Mouse (Mus musculus): Measurements from ENCODE around the gene Col25a1. TPM values are rescaled to one million over a fixed set of nuclear protein-coding genes. Genes with fewer than 3 reads are reported as not detected.

Col25a1 gene
- polyA plus RNA-seq, 1 experiment from 2014 or later, result 0.59 TPM

GRCm38 (mm10) chr3:130180181-130180940 is 49.1 kb downstream of the Col25a1 start:
- 0 out of 2 replicates have a peak overlapping the region, but pooled peaks have one; percentile 41 for H3K9ac ChIP-seq (ENCODE audit: low read depth, low read length)
- peaks cover 4% of the 10 kb centered on the region; the same call in 1 of the 2 replicates for H3K27me3 ChIP-seq (replicated peaks; ENCODE audit: control insufficient read depth, insufficient read depth, low read length)
- peak overlapping the region; percentile 57 for H3K4me3 ChIP-seq (ENCODE audit: low read depth, low read length)
- no peak overlapping the region for H3K27ac ChIP-seq (ENCODE audit: low read depth, low read length)
- peak overlapping the region; percentile 98 for H3K4me2 ChIP-seq (replicated peaks; ENCODE audit: low read depth)
- H3K4me1 ChIP-seq (replicated peaks; ENCODE audit: control insufficient read depth, insufficient read depth, low read length), result no peaks in the 10 kb centered on the region
- TF ChIP-seq CTCF (IDR thresholded peaks at IDR 0.05; ENCODE audit: low read depth), result peak; percentile 30
- under 1% methylated on average over 40 of the region's 40 CpGs for WGBS
- no peaks in the 10 kb centered on the region for H3K36me3 ChIP-seq (ENCODE audit: control insufficient read depth, insufficient read depth)
- H3K9me3 ChIP-seq (ENCODE audit: control insufficient read depth), result no peaks in the 10 kb centered on the region
- peak; percentile 70 for ATAC-seq

GRCm38 (mm10) chr3:130180964-130181590 is 49.8 kb downstream of the Col25a1 start:
- ATAC-seq, result peak; percentile 22; the same call in 1 of the 2 replicates
- peaks cover 4% of the 10 kb centered on the region; the same call in 1 of the 2 replicates for H3K27me3 ChIP-seq (replicated peaks; ENCODE audit: control insufficient read depth, insufficient read depth, low read length)
- no peaks in the 10 kb centered on the region for H3K4me1 ChIP-seq (replicated peaks; ENCODE audit: control insufficient read depth, insufficient read depth, low read length)
- H3K4me2 ChIP-seq (replicated peaks; ENCODE audit: low read depth), result peak overlapping the region; percentile 98
- H3K27ac ChIP-seq (ENCODE audit: low read depth, low read length), result no peak overlapping the region
- H3K4me3 ChIP-seq (ENCODE audit: low read depth, low read length), result peak overlapping the region; percentile 57
- no peaks in the 10 kb centered on the region for H3K36me3 ChIP-seq (ENCODE audit: control insufficient read depth, insufficient read depth)
- 1% methylated on average over 40 of the region's 40 CpGs for WGBS
- H3K9me3 ChIP-seq (ENCODE audit: control insufficient read depth), result no peaks in the 10 kb centered on the region
- H3K9ac ChIP-seq (ENCODE audit: low read depth, low read length), result 0 out of 2 replicates have a peak overlapping the region, but pooled peaks have one; percentile 41
- no peak for TF ChIP-seq CTCF (IDR thresholded peaks at IDR 0.05; ENCODE audit: low read depth)

- H3K9me3 ChIP-seq (ENCODE audit: control insufficient read depth), result no peaks in the 10 kb centered on the region
- no peaks in the 10 kb centered on the region for H3K36me3 ChIP-seq (ENCODE audit: control insufficient read depth, insufficient read depth)
- H3K4me1 ChIP-seq (replicated peaks; ENCODE audit: control insufficient read depth, insufficient read depth, low read length), result no peaks in the 10 kb centered on the region
- WGBS, result 16% methylated on average over 8 of the region's 8 CpGs
- H3K27ac ChIP-seq (ENCODE audit: low read depth, low read length), result no peak overlapping the region
- H3K4me2 ChIP-seq (replicated peaks; ENCODE audit: low read depth), result peak overlapping the region; percentile 98
- no peak for TF ChIP-seq CTCF (IDR thresholded peaks at IDR 0.05; ENCODE audit: low read depth)
- peaks cover 4% of the 10 kb centered on the region; the same call in 1 of the 2 replicates for H3K27me3 ChIP-seq (replicated peaks; ENCODE audit: control insufficient read depth, insufficient read depth, low read length)
- no peak overlapping the region for H3K4me3 ChIP-seq (ENCODE audit: low read depth, low read length)
- no peak overlapping the region for H3K9ac ChIP-seq (ENCODE audit: low read depth, low read length)
- ATAC-seq, result no peak; the same call in 1 of the 2 replicates
Observed at GRCm38 (mm10) chr3:130181591-130181980, 50.3 kb downstream of the Col25a1 start.

GRCm38 (mm10) chr3:130182450-130182849 is 51.1 kb downstream of the Col25a1 start:
- Histone ChIP-seq H3K4me2 (replicated peaks; ENCODE audit: low read depth) (no peak overlapping the region), H3K4me3 (ENCODE audit: low read depth, low read length) (no peak overlapping the region), H3K27ac (ENCODE audit: low read depth, low read length) (no peak overlapping the region), H3K36me3 (ENCODE audit: control insufficient read depth, insufficient read depth) (no peaks in the 10 kb centered on the region), H3K27me3 (replicated peaks; ENCODE audit: control insufficient read depth, insufficient read depth, low read length) (peaks cover 4% of the 10 kb centered on the region; the same call in 1 of the 2 replicates), H3K4me1 (replicated peaks; ENCODE audit: control insufficient read depth, insufficient read depth, low read length) (no peaks in the 10 kb centered on the region), H3K9ac (ENCODE audit: low read depth, low read length) (no peak overlapping the region), H3K9me3 (ENCODE audit: control insufficient read depth) (no peaks in the 10 kb centered on the region)
- WGBS, result 78% methylated on average over 4 of the region's 4 CpGs
- no peak for TF ChIP-seq CTCF (IDR thresholded peaks at IDR 0.05; ENCODE audit: low read depth)
- no peak for ATAC-seq

GRCm38 (mm10) chr3:130185111-130185510 is 53.8 kb downstream of the Col25a1 start:
- no peak overlapping the region for H3K4me2 ChIP-seq (replicated peaks; ENCODE audit: low read depth)
- H3K4me1 ChIP-seq (replicated peaks; ENCODE audit: control insufficient read depth, insufficient read depth, low read length), result no peaks in the 10 kb centered on the region
- WGBS, result 50% methylated on average over 3 of the region's 3 CpGs
- TF ChIP-seq CTCF (IDR thresholded peaks at IDR 0.05; ENCODE audit: low read depth), result peak; percentile 72
- H3K4me3 ChIP-seq (ENCODE audit: low read depth, low read length), result no peak overlapping the region
- H3K27ac ChIP-seq (ENCODE audit: low read depth, low read length), result no peak overlapping the region
- H3K9me3 ChIP-seq (ENCODE audit: control insufficient read depth), result no peaks in the 10 kb centered on the region
- H3K9ac ChIP-seq (ENCODE audit: low read depth, low read length), result no peak overlapping the region
- ATAC-seq, result no peak
- no peaks in the 10 kb centered on the region for H3K36me3 ChIP-seq (ENCODE audit: control insufficient read depth, insufficient read depth)
- H3K27me3 ChIP-seq (replicated peaks; ENCODE audit: control insufficient read depth, insufficient read depth, low read length), result peaks cover 4% of the 10 kb centered on the region; the same call in 1 of the 2 replicates

- TF ChIP-seq CTCF (IDR thresholded peaks at IDR 0.05; ENCODE audit: low read depth), result no peak
- Histone ChIP-seq H3K27ac (ENCODE audit: low read depth, low read length) (no peak overlapping the region), H3K9me3 (ENCODE audit: control insufficient read depth) (no peaks in the 10 kb centered on the region), H3K36me3 (ENCODE audit: control insufficient read depth, insufficient read depth) (no peaks in the 10 kb centered on the region), H3K27me3 (replicated peaks; ENCODE audit: control insufficient read depth, insufficient read depth, low read length) (no peaks in the 10 kb centered on the region), H3K4me1 (replicated peaks; ENCODE audit: control insufficient read depth, insufficient read depth, low read length) (no peaks in the 10 kb centered on the region), H3K9ac (ENCODE audit: low read depth, low read length) (no peak overlapping the region), H3K4me2 (replicated peaks; ENCODE audit: low read depth) (no peak overlapping the region), H3K4me3 (ENCODE audit: low read depth, low read length) (no peak overlapping the region)
- 80% methylated on average over 5 of the region's 5 CpGs for WGBS
- ATAC-seq, result no peak
Observed at GRCm38 (mm10) chr3:130187588-130187987, 56.3 kb downstream of the Col25a1 start.

Measured in intestine, postnatal 0 days (tissue).